Mouse (Mus musculus) limb, embryonic 14.5 days (tissue): ENCODE results near the gene Gm21970. TPM values are rescaled to one million over a fixed set of nuclear protein-coding genes. Genes with fewer than 3 reads are reported as not detected.
A peak's percentile ranks its signal among the peaks of the same experiment; 100 is the strongest.

Source experiments
- ATAC-seq: fragments of 200-750 bp; cut with Nextera tagmentation; 2 replicates; pipeline ENCODE4 v1.8.0; 2017; ENCODE audit warnings: low read depth, moderate number of reproducible peaks, moderate TSS enrichment; ENCODE audit not compliant: low FRiP score
- DNase-seq: peaks from one replicate; pipeline ENCODE4 v3.0.0-alpha.2; 2015; ENCODE audit warnings: low spot score
- H3K27ac ChIP-seq: fragments of 300-500 bp; sonication (generic); replicated peaks from 2 replicates; pipeline ENCODE4 v1.5.1; 2014; ENCODE audit warnings: low read depth, mild to moderate bottlenecking, low read length, moderate library complexity, mixed read lengths
- H3K27me3 ChIP-seq: fragments of 300-500 bp; sonication (generic); 2 replicates; pipeline ENCODE4 v1.6.1; 2014; ENCODE audit warnings: low read length, mixed read lengths; ENCODE audit not compliant: control insufficient read depth, insufficient read depth
- H3K36me3 ChIP-seq: fragments of 300-500 bp; sonication (generic); 2 replicates; pipeline ENCODE4 v1.6.1; 2014; ENCODE audit warnings: mild to moderate bottlenecking, low read length, moderate library complexity, mixed read lengths; ENCODE audit not compliant: control insufficient read depth, insufficient read depth
- H3K4me1 ChIP-seq: fragments of 300-500 bp; sonication (generic); 2 replicates; pipeline ENCODE4 v1.6.1; 2014; ENCODE audit warnings: antibody characterized with exemption, low read length, mixed read lengths; ENCODE audit not compliant: control insufficient read depth, insufficient read depth
- H3K4me2 ChIP-seq: fragments of 300-500 bp; sonication (generic); replicated peaks from 2 replicates; pipeline ENCODE4 v1.6.1; 2014; ENCODE audit warnings: low read depth, mild to moderate bottlenecking, low read length, moderate library complexity; ENCODE audit not compliant: severe bottlenecking
- H3K4me3 ChIP-seq: fragments of 300-500 bp; sonication (generic); replicated peaks from 2 replicates; pipeline ENCODE4 v1.5.1; 2014; ENCODE audit warnings: low read length
- H3K9ac ChIP-seq: fragments of 300-500 bp; sonication (generic); 2 replicates; pipeline ENCODE4 v1.6.1; 2014; ENCODE audit warnings: mild to moderate bottlenecking, low read depth, low read length, moderate library complexity; ENCODE audit not compliant: severe bottlenecking
- H3K9me3 ChIP-seq: fragments of 300-500 bp; sonication (generic); 2 replicates; pipeline ENCODE4 v1.6.1; 2016; ENCODE audit warnings: low read length; ENCODE audit not compliant: control insufficient read depth
- POLR2A ChIP-seq: fragments of 200-500 bp; IDR thresholded peaks from 2 replicates; pipeline ENCODE4 v1.8.0; 2012; ENCODE audit warnings: inconsistent platforms, mild to moderate bottlenecking, moderate library complexity, borderline replicate concordance; ENCODE audit not compliant: insufficient read depth, insufficient read length; ENCODE audit errors: extremely low read depth
- WGBS: fragments of 180-500 bp; shearing (Covaris S2); extraction: QIAGEN DNeasy Blood & Tissue Kit; methylation state at CpG from one replicate; pipeline ENCODE4 v1.1.7; 2014; 5-methylcytosine and 5-hydroxymethylcytosine counted together
- polyA plus RNA-seq, 2 experiments: library from polyadenylated mRNA; depleted of rRNA in 1 of 2; stranded (reverse) in 1 of 2; unstranded in 1 of 2; fragments of >200 nt; fragmentation: Nextera tagmentation in 1 of 2; extraction: Ambion mirVana in 1 of 2; gene quantifications; 2 replicates each; pipeline versions ENCODE4 v1.2.1 to v1.2.3; 2012 to 2014

Gm21970 gene
- polyA plus RNA-seq, 2 experiments: not detected

- DNase-seq (no peak), ATAC-seq (no peak)
- H3K4me2 ChIP-seq: no peak overlapping the region
- no peaks in the 10 kb centered on the region for H3K9me3 ChIP-seq
- H3K27ac ChIP-seq: no peak overlapping the region
- no peaks in the 10 kb centered on the region for H3K4me1 ChIP-seq
- TF ChIP-seq POLR2A: no peak
- peaks cover 9% of the 10 kb centered on the region; the same call in 1 of the 2 replicates for H3K27me3 ChIP-seq
- H3K9ac ChIP-seq: no peak overlapping the region
- H3K36me3 ChIP-seq: no peaks in the 10 kb centered on the region
- WGBS: 72% methylated on average over 12 of the region's 12 CpGs
- H3K4me3 ChIP-seq: no peak overlapping the region
These were observed 36.4 kb upstream of the Gm21970 start for GRCm38 (mm10) chr16:91355160-91355559.

DNA sequence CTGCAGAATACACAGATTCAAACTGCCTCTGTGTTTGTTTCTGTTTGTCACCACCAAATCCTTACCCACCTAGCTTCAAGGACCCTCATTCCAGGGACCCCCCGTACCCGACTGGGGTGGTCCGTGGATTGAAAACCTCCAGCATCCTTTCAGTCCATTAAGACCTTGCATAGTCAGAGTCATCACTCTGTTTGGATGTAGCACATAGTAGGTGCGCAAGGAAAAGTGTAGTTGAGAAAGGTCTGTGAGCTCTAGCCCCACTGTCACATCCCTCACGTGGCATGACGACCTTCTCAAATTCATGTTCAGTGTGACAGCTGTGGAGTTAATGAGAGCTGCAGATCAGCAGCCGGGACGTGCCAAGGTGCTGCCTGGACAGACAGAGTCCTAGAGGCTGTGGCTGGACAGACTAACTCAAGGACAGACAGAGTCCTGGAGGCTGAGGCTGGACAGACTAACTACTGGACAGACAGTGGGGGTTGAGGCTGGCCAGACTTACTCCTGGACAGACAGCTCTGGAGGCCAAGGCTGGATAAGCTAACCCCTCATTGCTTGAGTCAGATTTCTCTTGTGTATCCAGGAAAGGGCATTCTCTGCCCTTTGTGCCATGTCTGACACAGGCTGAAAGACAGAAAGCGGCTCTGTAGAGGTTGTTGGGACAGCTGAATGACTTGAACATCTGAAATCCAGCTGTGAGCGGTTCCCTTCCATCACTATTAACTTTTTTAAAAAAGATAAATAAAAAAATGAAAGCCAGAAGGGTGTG is 34.6 kb upstream of the Gm21970 start:
- no peak for TF ChIP-seq POLR2A
- Histone ChIP-seq H3K4me1 (no peaks in the 10 kb centered on the region; the same call in 1 of the 2 replicates), H3K4me3 (no peak overlapping the region), H3K27me3 (peaks cover 4% of the 10 kb centered on the region; the same call in 1 of the 2 replicates), H3K9me3 (no peaks in the 10 kb centered on the region), H3K4me2 (no peak overlapping the region), H3K36me3 (no peaks in the 10 kb centered on the region), H3K27ac (no peak overlapping the region), H3K9ac (no peak overlapping the region)
- 76% methylated on average over 10 of the region's 10 CpGs for WGBS
- DNase-seq (no peak), ATAC-seq (no peak)

DNA sequence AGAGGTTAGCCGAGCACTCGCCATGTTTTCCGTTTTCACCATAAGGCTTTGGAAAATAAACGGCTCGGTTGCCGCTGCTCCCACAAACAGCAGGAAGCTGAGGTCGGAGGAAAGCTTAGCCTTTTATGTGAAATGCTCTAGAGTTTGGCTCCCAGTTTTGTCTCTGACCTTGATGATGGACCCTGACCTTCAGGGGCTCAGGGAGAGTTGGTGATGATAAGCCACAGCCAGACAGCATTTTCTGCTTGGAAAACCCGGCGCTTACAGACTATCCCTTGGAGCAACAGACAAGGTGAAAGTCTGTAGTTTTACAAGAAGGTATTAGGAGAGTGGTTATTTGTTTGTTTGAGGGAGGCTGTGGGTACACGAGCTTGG is 34.0 kb upstream of the Gm21970 start:
- Histone ChIP-seq H3K27me3 (peaks cover 4% of the 10 kb centered on the region; the same call in 1 of the 2 replicates), H3K27ac (no peak overlapping the region), H3K4me3 (no peak overlapping the region), H3K9me3 (no peaks in the 10 kb centered on the region), H3K4me2 (no peak overlapping the region), H3K9ac (no peak overlapping the region), H3K4me1 (peaks cover 3% of the 10 kb centered on the region; the same call in 1 of the 2 replicates), H3K36me3 (no peaks in the 10 kb centered on the region)
- 41% methylated on average over 10 of the region's 10 CpGs for WGBS
- ATAC-seq (no peak), DNase-seq (no peak)
- no peak for TF ChIP-seq POLR2A

DNA sequence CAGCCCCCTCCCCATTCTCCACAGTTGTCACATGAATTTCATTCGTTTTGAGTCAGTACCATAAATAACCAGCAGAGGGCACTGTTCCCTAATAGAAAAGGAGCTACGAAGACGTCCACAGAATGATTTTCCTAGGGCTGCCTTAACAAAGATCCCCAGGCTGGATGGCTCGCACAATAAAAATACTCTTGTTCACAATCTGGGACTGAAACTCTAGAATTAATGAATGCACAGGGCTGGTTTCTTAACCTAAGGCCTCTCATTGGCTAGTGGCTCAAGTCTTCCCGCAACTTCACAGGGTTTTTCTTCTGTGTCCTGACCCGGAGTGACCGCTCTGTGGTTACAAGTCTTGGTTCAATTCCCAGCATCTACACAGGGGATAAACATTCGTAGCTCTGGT is 33.0 kb upstream of the Gm21970 start:
- H3K4me3 ChIP-seq: no peak overlapping the region
- H3K4me2 ChIP-seq: no peak overlapping the region
- no peak for TF ChIP-seq POLR2A
- H3K27ac ChIP-seq: no peak overlapping the region
- H3K27me3 ChIP-seq: no peaks in the 10 kb centered on the region
- H3K36me3 ChIP-seq: no peaks in the 10 kb centered on the region
- H3K4me1 ChIP-seq: peaks cover 11% of the 10 kb centered on the region
- WGBS: 44% methylated on average over 8 of the region's 8 CpGs
- no peaks in the 10 kb centered on the region for H3K9me3 ChIP-seq
- DNase-seq (peak; percentile 79), ATAC-seq (no peak)
- H3K9ac ChIP-seq: no peak overlapping the region

GRCm38 (mm10) chr16:91359531-91359930 is 32.0 kb upstream of the Gm21970 start:
- Histone ChIP-seq H3K27me3 (no peaks in the 10 kb centered on the region), H3K27ac (no peak overlapping the region), H3K4me1 (peaks cover 15% of the 10 kb centered on the region), H3K4me2 (no peak overlapping the region), H3K4me3 (no peak overlapping the region), H3K9me3 (no peaks in the 10 kb centered on the region), H3K36me3 (no peaks in the 10 kb centered on the region), H3K9ac (no peak overlapping the region)
- 83% methylated on average over 13 of the region's 13 CpGs for WGBS
- no peak for ATAC-seq
- no peak for TF ChIP-seq POLR2A
- no peak for DNase-seq

DNA sequence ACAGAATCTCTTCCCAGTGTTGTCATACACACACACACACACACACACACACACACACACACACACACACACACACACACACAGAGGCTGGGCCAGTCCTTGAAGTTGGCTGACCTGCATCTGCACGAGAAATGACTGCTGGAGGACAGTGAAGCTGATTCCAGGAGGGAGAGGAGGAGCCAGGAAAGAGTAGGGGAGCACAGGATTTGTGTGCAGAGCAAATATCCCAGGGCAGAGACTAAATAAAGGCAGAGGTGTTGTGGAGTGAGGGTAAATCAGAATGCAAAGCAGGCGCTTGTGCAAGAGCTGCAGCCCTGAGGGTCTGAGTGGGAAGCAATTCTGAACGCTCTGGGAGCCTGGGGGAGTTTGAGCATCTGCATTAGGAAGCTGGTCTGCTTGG is 31.4 kb upstream of the Gm21970 start:
- TF ChIP-seq POLR2A: no peak
- no peak for ATAC-seq
- Histone ChIP-seq H3K4me3 (no peak overlapping the region), H3K4me2 (no peak overlapping the region), H3K9me3 (no peaks in the 10 kb centered on the region), H3K27ac (no peak overlapping the region), H3K27me3 (no peaks in the 10 kb centered on the region), H3K9ac (no peak overlapping the region), H3K4me1 (peaks cover 15% of the 10 kb centered on the region), H3K36me3 (no peaks in the 10 kb centered on the region)
- DNase-seq: no peak
- WGBS: 52% methylated on average over 3 of the region's 3 CpGs
